Mouse (Mus musculus): Measurements from ENCODE around the gene Sept9.

DNA sequence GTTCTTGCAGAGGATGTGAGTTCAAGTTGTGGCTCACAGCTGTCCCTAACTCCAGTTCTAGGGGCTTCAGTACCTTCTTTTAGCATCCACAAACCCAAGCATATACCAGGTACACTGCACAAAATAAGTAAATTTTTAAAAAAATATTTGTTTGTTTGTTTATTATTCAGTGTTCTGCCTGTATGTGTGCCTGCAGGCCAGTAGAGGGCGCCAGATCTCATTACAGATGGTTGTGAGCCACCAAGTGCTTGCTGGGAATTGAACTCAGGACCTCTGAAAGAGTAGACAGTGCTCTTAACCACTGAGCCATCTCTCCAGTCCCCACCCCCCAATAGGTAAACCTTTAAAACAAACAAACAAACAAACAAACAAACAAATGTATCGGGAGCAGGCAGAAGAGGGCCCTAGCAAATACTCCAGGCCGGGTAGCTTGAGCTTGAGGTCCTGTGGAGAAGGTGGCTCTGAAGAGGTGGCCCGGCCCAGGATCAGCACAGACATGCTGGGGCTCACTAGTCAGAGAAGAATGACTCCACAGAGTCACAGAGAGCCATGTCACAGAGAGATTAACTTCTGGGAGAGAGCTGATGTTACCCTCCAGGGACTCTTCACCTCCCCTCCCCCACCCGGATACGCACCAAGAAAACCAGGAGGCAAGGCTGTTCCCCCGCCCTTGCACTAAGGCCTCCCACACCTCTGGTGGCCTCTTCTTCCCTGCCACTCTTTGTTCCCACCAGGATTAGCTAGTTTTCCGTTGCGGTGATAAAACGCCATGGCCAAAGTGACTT lies 202.3 kb downstream of the Sept9 start:
- TF ChIP-seq POLR2A (IDR thresholded peaks at IDR 0.05; ENCODE audit: insufficient read length, low read depth) (no peak), REST (IDR thresholded peaks at IDR 0.05; ENCODE audit: insufficient read depth, insufficient read length) (no peak), MYOG (IDR thresholded peaks at IDR 0.05; ENCODE audit: control insufficient read depth in 1 of 3, insufficient read depth in 1 of 3, insufficient read length in 2 of 3, low read depth in 2 of 3) (no peak), POLR2AphosphoS2 (IDR thresholded peaks at IDR 0.05; ENCODE audit: insufficient read length, low read depth) (no peak), TCF3 (IDR thresholded peaks at IDR 0.05; ENCODE audit: insufficient read length, low read depth) (no peak), E2F4 (IDR thresholded peaks at IDR 0.05; ENCODE audit: insufficient read depth) (no peak), TCF12 (IDR thresholded peaks at IDR 0.05; ENCODE audit: insufficient read depth, poor library complexity, severe bottlenecking) (no peak), USF1 (IDR thresholded peaks at IDR 0.05; ENCODE audit: low read depth) (no peak), MAX (IDR thresholded peaks at IDR 0.05; ENCODE audit: low read depth) (no peak), MYOD1 (IDR thresholded peaks at IDR 0.05; ENCODE audit: control insufficient read depth in 1 of 3, insufficient read length in 2 of 3, low read depth in 2 of 3) (no peak), SRF (IDR thresholded peaks at IDR 0.05; ENCODE audit: control insufficient read depth, insufficient read length, low read depth) (no peak), CEBPB (IDR thresholded peaks at IDR 0.05; ENCODE audit: insufficient read depth, poor library complexity, severe bottlenecking) (no peak)
